Mouse (Mus musculus): ENCODE data around the gene Nr1i2. TPM values are rescaled to one million over a fixed set of nuclear protein-coding genes. Genes with fewer than 3 reads are reported as not detected.

Gene Nr1i2
- total and polyA plus RNA-seq, 3 experiments: not detected

DNA sequence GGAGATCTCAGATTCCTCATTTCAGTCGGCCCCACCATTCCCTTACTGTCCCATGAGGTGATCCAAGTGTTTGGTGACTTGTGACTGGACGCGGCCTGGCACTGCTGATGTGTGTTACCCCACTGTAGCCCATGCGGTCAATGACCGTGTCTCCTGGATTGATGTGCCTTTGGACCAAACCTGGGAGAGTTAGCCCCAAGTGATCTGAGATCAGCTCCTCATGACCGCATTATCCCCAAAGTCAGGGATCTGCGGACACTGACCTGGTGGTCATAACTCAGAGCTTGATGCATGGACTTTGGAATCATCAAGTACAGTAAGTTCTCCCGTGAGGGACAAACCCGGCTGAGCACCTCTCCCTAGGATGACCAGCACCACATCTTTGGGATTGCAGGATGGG is 38.7 kb downstream of the Nr1i2 start:
- no peak overlapping the region for H3K4me3 ChIP-seq (ENCODE audit: low read depth, low read length)
- peaks cover 24% of the 10 kb centered on the region for H3K27me3 ChIP-seq (ENCODE audit: insufficient read depth, low read length)
- H3K4me1 ChIP-seq (ENCODE audit: insufficient read depth, low read depth, low read length): no peaks in the 10 kb centered on the region
- no peaks in the 10 kb centered on the region for H3K9me3 ChIP-seq (replicated peaks)
- no peak for TF ChIP-seq GATA1 (IDR thresholded peaks at IDR 0.05; ENCODE audit: borderline replicate concordance, low read length)
- TF ChIP-seq CTCF (IDR thresholded peaks at IDR 0.05; ENCODE audit: low read depth, low read length): no peak
- TF ChIP-seq TAL1 (conservative IDR thresholded peaks at IDR 0.05; ENCODE audit: low read depth, low read length): no peak
- no peak for TF ChIP-seq POLR2AphosphoS5 (IDR thresholded peaks at IDR 0.05; ENCODE audit: insufficient replicate concordance, low read depth, low read length)
- no peak for TF ChIP-seq GATA2 (IDR thresholded peaks at IDR 0.05; ENCODE audit: borderline replicate concordance, low read depth, low read length)
- ATAC-seq (ENCODE audit: extremely low read depth, insufficient number of reproducible peaks, low FRiP score, poor library complexity, severe bottlenecking) (no peak), DNase-seq (ENCODE audit: low spot score) (no peak)
- H3K36me3 ChIP-seq (replicated peaks): no peaks in the 10 kb centered on the region

DNA sequence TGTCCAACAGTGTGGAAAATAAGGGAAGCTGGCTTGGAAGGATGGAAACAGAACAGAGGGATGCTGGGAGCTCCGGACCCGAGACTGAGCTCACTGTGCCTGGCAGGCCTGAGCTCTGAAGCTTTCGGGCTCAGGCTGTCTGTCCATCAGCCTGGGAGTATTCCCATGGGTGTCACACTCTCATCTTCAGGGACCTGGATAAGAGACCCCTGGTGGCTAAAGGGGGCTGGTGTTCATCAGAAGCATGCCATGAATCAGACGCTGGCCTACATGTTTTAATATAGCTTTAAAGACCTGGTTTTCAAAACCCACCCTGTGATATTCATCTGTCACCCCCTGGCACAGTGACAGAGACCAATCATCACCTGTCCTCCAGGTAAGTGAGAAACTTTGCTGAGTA is 39.5 kb downstream of the Nr1i2 start:
- TF ChIP-seq POLR2AphosphoS5 (IDR thresholded peaks at IDR 0.05; ENCODE audit: insufficient replicate concordance, low read depth, low read length): no peak
- TF ChIP-seq GATA1 (IDR thresholded peaks at IDR 0.05; ENCODE audit: borderline replicate concordance, low read length): no peak
- no peak for TF ChIP-seq GATA2 (IDR thresholded peaks at IDR 0.05; ENCODE audit: borderline replicate concordance, low read depth, low read length)
- no peak for TF ChIP-seq CTCF (IDR thresholded peaks at IDR 0.05; ENCODE audit: low read depth, low read length)
- TF ChIP-seq TAL1 (conservative IDR thresholded peaks at IDR 0.05; ENCODE audit: low read depth, low read length): no peak
- H3K36me3 ChIP-seq (replicated peaks): no peaks in the 10 kb centered on the region
- H3K27me3 ChIP-seq (ENCODE audit: insufficient read depth, low read length): peaks cover 22% of the 10 kb centered on the region
- H3K4me3 ChIP-seq (ENCODE audit: low read depth, low read length): no peak overlapping the region
- ATAC-seq (ENCODE audit: extremely low read depth, insufficient number of reproducible peaks, low FRiP score, poor library complexity, severe bottlenecking) (no peak), DNase-seq (ENCODE audit: low spot score) (no peak)
- no peaks in the 10 kb centered on the region for H3K9me3 ChIP-seq (replicated peaks)
- no peaks in the 10 kb centered on the region for H3K4me1 ChIP-seq (ENCODE audit: insufficient read depth, low read depth, low read length)

DNA sequence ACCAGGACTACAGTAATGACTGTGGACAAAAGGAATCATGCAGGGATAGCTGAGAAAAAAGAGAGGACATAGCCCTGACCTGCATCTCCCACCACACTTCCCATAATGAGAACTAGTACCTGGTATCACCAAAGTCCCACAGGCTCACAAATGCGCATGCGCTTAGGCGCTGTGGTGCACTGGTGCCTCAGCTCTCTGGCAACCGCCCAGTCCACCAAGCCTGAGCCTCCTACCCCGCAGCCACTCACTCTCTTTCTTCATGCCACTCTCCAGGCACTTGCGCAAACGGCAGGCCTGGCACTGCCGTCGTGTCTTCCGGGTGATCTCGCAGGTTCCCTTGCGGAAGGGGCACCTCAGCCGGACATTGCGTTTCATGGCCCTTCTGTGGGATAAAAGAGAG is 40.6 kb downstream of the Nr1i2 start:
- DNase-seq (ENCODE audit: low spot score) (no peak), ATAC-seq (ENCODE audit: extremely low read depth, insufficient number of reproducible peaks, low FRiP score, poor library complexity, severe bottlenecking) (no peak)
- Histone ChIP-seq H3K36me3 (replicated peaks) (no peaks in the 10 kb centered on the region), H3K4me1 (ENCODE audit: insufficient read depth, low read depth, low read length) (0 out of 2 replicates have a peak, but pooled peaks cover 2% of the 10 kb centered on the region), H3K9me3 (replicated peaks) (no peaks in the 10 kb centered on the region), H3K27me3 (ENCODE audit: insufficient read depth, low read length) (peaks cover 27% of the 10 kb centered on the region), H3K4me3 (ENCODE audit: low read depth, low read length) (no peak overlapping the region)
- TF ChIP-seq TAL1 (conservative IDR thresholded peaks at IDR 0.05; ENCODE audit: low read depth, low read length) (no peak), GATA2 (IDR thresholded peaks at IDR 0.05; ENCODE audit: borderline replicate concordance, low read depth, low read length) (no peak), GATA1 (IDR thresholded peaks at IDR 0.05; ENCODE audit: borderline replicate concordance, low read length) (no peak), CTCF (IDR thresholded peaks at IDR 0.05; ENCODE audit: low read depth, low read length) (no peak), POLR2AphosphoS5 (IDR thresholded peaks at IDR 0.05; ENCODE audit: insufficient replicate concordance, low read depth, low read length) (no peak)

DNA sequence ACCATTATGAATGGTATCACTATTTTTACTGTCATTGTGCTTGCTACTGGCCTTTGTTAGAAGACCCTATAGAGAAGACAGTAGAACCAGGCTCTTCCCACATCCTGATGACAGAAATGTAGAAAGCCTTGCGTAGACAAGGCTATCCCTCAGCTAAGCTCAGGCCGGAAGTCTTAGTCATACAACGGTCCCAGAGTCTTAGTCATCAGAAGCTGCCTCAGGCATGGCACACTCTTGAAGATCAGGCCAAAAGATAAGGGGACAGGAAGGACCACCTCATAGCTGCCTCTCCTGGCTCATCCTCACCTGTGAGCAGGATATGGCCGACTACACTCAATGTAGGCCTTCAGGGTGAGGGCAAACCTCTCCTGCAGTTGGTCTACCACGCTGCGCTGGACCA is 44.2 kb downstream of the Nr1i2 start:
- H3K36me3 ChIP-seq (replicated peaks): peaks cover under 1% of the 10 kb centered on the region
- TF ChIP-seq CTCF (IDR thresholded peaks at IDR 0.05; ENCODE audit: low read depth, low read length): no peak
- TF ChIP-seq POLR2AphosphoS5 (IDR thresholded peaks at IDR 0.05; ENCODE audit: insufficient replicate concordance, low read depth, low read length): no peak
- no peak for TF ChIP-seq GATA1 (IDR thresholded peaks at IDR 0.05; ENCODE audit: borderline replicate concordance, low read length)
- TF ChIP-seq GATA2 (IDR thresholded peaks at IDR 0.05; ENCODE audit: borderline replicate concordance, low read depth, low read length): no peak
- no peak for TF ChIP-seq TAL1 (conservative IDR thresholded peaks at IDR 0.05; ENCODE audit: low read depth, low read length)
- ATAC-seq (ENCODE audit: extremely low read depth, insufficient number of reproducible peaks, low FRiP score, poor library complexity, severe bottlenecking): no peak
- 0 out of 2 replicates have a peak, but pooled peaks cover 2% of the 10 kb centered on the region for H3K4me1 ChIP-seq (ENCODE audit: insufficient read depth, low read depth, low read length)
- no peaks in the 10 kb centered on the region for H3K9me3 ChIP-seq (replicated peaks)
- no peak overlapping the region for H3K4me3 ChIP-seq (ENCODE audit: low read depth, low read length)
- peaks cover 21% of the 10 kb centered on the region for H3K27me3 ChIP-seq (ENCODE audit: insufficient read depth, low read length)
- no peak for DNase-seq (ENCODE audit: low spot score)

DNA sequence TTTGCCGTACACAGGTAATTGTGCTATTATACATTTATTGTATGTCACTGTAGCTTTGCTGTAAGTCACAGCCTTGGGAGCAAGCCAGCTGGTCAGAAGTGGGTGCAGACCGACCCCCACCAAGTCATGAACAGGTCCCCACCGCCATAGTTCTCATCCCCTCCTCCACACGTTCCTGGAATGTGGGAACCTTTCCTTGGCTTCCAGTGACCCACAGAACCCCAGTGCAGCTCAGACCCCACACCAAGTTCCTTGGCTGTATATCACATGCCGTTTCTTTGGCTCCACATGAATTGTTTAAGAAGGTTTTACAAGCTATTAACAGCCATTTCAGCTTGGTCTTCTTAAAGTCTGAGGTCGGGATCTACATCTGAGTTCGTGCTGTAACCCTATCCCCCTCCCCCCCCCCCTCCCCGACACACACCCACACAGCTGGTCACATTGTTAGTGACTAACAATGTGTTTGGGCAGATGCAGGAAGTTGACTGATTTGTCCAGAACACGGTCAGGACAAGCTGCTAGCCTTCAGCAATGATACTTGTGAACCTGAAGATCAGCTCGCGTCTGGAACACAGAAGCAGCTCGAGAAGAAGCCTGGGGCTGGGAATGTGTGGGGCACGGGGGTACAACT is 46.2 kb downstream of the Nr1i2 start:
- peaks cover 8% of the 10 kb centered on the region for H3K36me3 ChIP-seq (replicated peaks)
- DNase-seq (ENCODE audit: low spot score) (no peak), ATAC-seq (ENCODE audit: extremely low read depth, insufficient number of reproducible peaks, low FRiP score, poor library complexity, severe bottlenecking) (no peak)
- H3K27me3 ChIP-seq (ENCODE audit: insufficient read depth, low read length): peaks cover 13% of the 10 kb centered on the region
- H3K4me1 ChIP-seq (ENCODE audit: insufficient read depth, low read depth, low read length): 0 out of 2 replicates have a peak, but pooled peaks cover 2% of the 10 kb centered on the region
- TF ChIP-seq GATA2 (IDR thresholded peaks at IDR 0.05; ENCODE audit: borderline replicate concordance, low read depth, low read length) (no peak), POLR2AphosphoS5 (IDR thresholded peaks at IDR 0.05; ENCODE audit: insufficient replicate concordance, low read depth, low read length) (no peak), TAL1 (conservative IDR thresholded peaks at IDR 0.05; ENCODE audit: low read depth, low read length) (no peak), GATA1 (IDR thresholded peaks at IDR 0.05; ENCODE audit: borderline replicate concordance, low read length) (no peak), CTCF (IDR thresholded peaks at IDR 0.05; ENCODE audit: low read depth, low read length) (no peak)
- H3K9me3 ChIP-seq (replicated peaks): no peaks in the 10 kb centered on the region
- no peak overlapping the region for H3K4me3 ChIP-seq (ENCODE audit: low read depth, low read length)

DNA sequence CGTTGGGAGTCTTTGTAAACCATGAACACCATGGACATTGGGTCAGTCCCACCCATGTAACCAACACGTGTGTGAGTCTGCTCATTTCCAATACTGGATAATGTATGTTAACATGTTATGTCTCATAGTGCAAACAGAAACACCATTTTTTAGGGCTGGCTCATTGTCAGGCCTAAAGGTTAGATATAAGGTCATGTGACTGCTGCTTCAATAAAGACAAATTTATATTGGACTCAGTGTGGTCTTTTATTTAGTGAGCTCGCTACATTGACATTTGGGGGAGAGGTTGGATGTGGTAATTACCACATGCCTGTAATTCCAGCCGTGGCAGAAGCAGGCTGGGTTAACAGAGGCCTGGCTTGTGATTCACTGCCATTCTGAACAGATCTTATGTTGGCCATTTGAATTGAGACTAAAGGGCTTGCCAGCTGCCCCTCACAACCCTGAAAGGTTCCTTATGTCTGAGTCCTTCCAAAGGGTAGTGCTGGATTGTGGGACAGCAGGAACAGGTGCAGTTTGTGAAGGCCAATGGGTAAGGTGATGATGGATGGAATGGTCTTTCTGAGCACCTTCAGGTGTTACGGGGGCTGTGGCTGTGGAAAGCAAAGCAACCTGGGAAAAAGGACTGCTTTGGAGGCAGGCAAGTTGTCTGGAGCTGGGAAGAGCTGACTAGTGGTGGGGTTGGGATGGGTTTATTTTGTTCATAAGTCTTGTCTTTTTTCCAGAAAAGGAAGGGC is 48.6 kb downstream of the Nr1i2 start:
- Histone ChIP-seq H3K4me1 (ENCODE audit: insufficient read depth, low read depth, low read length) (0 out of 2 replicates have a peak, but pooled peaks cover 2% of the 10 kb centered on the region), H3K4me3 (ENCODE audit: low read depth, low read length) (no peak overlapping the region), H3K27me3 (ENCODE audit: insufficient read depth, low read length) (peaks cover 11% of the 10 kb centered on the region), H3K36me3 (replicated peaks) (peaks cover 25% of the 10 kb centered on the region), H3K9me3 (replicated peaks) (no peaks in the 10 kb centered on the region)
- DNase-seq (ENCODE audit: low spot score): no peak
- no peak for TF ChIP-seq GATA1 (IDR thresholded peaks at IDR 0.05; ENCODE audit: borderline replicate concordance, low read length)
- no peak for ATAC-seq (ENCODE audit: extremely low read depth, insufficient number of reproducible peaks, low FRiP score, poor library complexity, severe bottlenecking)
